Mouse (Mus musculus) heart, adult 2 months (tissue): ENCODE measurements at regions not wholly inside any gene's neighbourhood (a gene's known extent, or its start where the extent isn't known, plus 50 kb on each side); places are given as distances from the start of the nearest gene placed in this dataset.

ENCODE experiments used
- CTCF ChIP-seq: fragments of 200-600 bp; IDR thresholded peaks from 2 replicates; pipeline ENCODE4 v1.8.1; 2022; ENCODE audit warnings: antibody characterized with exemption, mild to moderate bottlenecking, moderate library complexity
- POLR2A ChIP-seq: fragments of 200-500 bp; IDR thresholded peaks from 2 replicates; pipeline ENCODE4 v1.6.1; 2011; ENCODE audit warnings: mild to moderate bottlenecking, low read depth, low read length, control low read depth; ENCODE audit not compliant: insufficient read depth

- no peak for TF ChIP-seq CTCF
- TF ChIP-seq POLR2A, result no peak
Measured at GRCm38 (mm10) chr9:97273891-97274290, 95.9 kb downstream of the Trim42 start.
